Mouse (Mus musculus) adrenal gland, postnatal 25 days (tissue): ENCODE results near the gene Fmo2. TPM values are rescaled to one million over a fixed set of nuclear protein-coding genes. Genes with fewer than 3 reads are reported as not detected.

Experiments used
- DNase-seq: peaks from one replicate; pipeline ENCODE4 v3.0.0; 2021; ENCODE audit warnings: mixed read lengths
- total RNA-seq: library from RNA; stranded (reverse); gene quantifications from 2 replicates; pipeline ENCODE4 v1.2.3, GENCODE M21; 2021

Fmo2 gene
- total RNA-seq, 1 experiment from 2014 or later: 31.5 TPM

DNA sequence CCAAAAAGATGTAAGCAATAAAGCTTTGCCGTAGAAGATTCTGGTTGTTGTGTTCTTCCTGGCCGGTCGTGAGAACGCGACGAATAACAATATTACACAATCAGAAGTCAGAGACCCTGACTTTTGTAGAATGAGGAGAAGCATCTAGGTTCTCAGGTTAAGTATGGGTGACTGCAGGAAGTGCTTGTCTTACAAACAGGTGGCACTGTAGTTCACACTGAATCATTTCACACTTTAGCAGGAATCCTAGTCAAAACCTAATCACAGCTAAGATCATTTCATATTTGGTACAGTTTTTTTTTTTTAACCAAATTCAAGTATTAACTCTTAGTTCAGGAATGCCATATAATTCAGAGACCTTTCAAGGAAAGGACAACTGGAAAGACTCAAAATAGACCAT, 51.0 kb downstream of the Fmo2 start:
- no peak for DNase-seq

DNA sequence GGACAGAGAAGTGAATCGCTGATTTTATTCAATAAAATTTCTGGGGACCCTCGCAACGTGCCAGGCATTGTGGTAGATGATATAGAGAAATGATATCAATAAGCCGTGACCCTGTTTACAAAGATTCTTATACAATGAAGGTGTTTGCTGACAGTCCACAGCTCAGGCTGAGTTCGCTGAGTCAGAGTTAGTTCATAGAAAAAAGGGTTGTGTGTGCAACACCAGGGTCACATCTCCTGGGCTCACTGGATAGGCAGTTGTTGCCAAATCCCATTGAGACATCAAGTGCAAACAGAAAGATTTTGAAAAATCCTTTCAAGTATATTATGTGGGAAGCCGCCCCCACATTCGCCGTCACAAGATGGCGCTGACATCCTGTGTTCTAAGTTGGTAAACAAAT, 58.3 kb downstream of the Fmo2 start:
- DNase-seq: no peak

DNA sequence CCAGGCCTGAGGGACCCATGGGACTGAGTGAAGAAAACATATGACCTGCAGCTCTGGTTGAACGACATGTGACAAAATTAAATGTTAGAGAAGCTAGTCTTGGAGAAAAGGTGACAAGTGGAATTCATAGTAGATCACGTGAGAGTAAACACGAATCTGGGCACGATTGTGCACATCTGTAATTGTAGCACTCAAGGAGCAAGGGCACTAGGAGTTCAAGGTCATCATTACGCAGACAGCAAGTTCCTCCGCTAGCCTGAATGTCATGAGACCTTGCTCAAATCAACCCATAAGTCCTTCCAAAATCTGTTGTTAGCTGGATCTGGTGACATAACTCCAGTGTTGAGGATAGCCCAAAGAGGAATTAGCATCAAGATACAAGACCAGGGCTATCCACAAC, 59.5 kb downstream of the Fmo2 start:
- no peak for DNase-seq

DNA sequence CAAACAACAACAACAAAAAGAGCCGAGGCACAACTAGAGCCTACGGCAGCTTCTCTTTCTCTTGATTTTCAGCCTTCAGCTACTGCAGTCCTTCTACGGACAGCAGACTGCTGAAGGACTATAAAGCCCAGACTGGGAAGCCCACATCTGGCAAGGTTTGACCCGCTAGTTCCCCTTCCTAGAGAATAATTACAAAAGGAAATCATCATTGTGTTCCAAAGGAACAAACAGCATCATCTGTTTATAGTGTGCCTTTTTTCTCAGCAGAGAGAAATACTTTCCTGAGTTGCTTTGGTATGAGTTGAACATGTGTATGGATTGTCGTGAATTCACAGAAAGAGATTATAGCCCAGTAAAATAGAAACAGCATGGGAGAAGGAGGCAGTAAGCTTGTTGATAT, 64.2 kb downstream of the Fmo2 start:
- DNase-seq: no peak

DNA sequence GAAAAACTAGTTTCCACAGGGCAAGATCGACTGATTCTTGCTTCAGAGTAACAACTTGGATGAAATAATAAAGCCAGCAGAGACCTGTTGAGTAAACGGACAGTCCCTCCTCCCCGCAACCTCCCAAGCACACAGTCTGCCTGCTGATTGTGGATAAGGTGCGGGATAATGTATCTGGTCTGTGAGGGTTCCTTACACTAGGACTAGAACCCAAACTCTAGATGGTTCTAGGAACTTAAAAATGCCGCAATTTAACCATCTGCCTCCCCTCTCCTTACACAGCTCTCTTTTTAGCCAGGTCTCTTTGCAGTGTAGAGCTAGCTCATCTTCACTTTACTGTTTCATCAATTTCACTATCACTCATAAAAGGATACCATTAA, 66.0 kb downstream of the Fmo2 start:
- no peak for DNase-seq

DNA sequence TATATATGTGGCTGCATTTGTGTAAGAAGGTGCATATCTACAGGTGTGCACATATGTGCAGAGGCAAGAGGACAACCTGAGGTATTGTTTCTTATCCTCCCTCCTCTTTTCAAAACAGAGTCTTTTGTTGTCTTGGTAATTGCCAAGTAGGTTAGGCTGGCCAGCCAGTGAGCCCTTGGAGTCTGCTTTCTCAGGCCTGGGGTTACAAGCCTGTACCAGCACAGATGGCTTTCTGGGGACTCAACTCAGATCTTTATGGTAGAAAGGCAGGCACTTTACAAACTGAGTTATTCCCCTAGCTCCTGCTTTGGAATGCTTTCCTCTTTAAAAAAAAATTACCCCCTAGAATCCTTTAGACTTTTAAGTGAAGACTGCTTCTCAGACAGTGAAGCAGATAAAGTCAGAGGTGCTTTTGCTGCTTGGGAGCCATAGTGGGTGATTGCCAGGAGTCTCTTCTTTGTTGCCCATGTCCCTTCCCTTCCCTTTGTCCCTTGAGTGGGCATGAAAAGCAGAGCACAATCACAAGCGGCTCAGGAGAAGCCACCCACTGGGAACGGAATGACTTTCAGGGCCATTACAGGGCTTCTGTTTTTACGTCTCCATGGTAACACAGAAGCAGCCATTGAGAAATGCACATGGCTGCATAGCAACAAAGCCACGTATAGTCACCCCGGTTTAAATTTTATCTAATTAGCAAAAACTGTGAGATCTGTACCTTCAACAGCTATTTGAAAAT, 66.5 kb downstream of the Fmo2 start:
- DNase-seq: no peak

Other genes starting within 250 kb of the Fmo2 start
- gene Myocos, start 240.5 kb downstream of the Fmo2 start, total RNA-seq: not detected in 2 replicates
- gene Prrc2c, start 158.2 kb downstream of the Fmo2 start, total RNA-seq: 139 and 183 TPM in 2 replicates
- gene Fmo4, start 84.8 kb downstream of the Fmo2 start, total RNA-seq: 0.70 and 0.71 TPM in 2 replicates
- gene Fmo1, start 32.1 kb downstream of the Fmo2 start, total RNA-seq: 245 and 265 TPM in 2 replicates
- not detected in 2 replicates for gene Fmo6, start 38.8 kb upstream of the Fmo2 start, total RNA-seq
- 0.76 TPM in 1 of 2 replicates, not detected in the other for gene Fmo3, start 85.8 kb upstream of the Fmo2 start, total RNA-seq
- gene Mroh9, start 186.9 kb upstream of the Fmo2 start, total RNA-seq: not detected in 2 replicates